Mouse (Mus musculus): ENCODE data around the gene Rab4b.

The Rab4b gene

GRCm38 (mm10) chr7:27178324-27179216 lies at the start of gene Rab4b:
Rab4b (minus strand) TSS chr7:27178896.
- DNase-seq = peak; percentile 100

DNA sequence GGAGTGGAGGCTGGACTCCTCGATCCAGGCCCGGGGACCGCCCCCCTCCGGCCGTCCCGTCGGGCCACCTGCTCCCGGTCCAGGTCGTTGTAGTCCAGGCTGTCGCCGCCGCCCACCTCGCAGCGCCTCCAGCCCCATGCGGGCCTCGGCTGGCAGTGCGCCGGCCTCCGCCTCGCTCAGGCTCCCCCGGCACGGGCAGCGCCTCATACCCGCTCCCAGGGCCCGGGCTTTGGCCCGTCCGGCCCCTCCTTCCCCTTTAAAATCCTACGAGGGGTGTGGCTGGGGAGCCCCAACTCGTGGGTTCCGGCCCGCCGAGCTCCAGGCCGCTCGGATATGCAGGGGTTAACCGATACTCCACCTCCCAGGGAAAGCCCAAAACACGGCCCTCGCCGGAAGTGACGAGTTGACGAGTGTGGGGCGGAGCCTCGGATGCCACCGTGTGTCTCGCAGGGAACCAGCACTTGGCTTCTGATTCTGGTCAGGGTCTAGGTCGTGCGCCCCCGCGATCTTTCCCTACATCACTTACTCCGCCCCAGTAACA lies 49.7 kb upstream of the Rab4b start, which contains the start of gene Itpkc:
Itpkc (minus strand) TSS at position 381 of the 541 bp plus-strand sequence.
- peak; percentile 99 for DNase-seq

GRCm38 (mm10) chr7:27227676-27228075 lies 49.0 kb upstream of the Rab4b start:
- DNase-seq = no peak

- DNase-seq = no peak
Observed at GRCm38 (mm10) chr7:27227276-27227675, 48.6 kb upstream of the Rab4b start.

- peak; percentile 97 for DNase-seq
Observed at GRCm38 (mm10) chr7:27224877-27225575, 46.3 kb upstream of the Rab4b start.

GRCm38 (mm10) chr7:27222538-27222937 lies 43.8 kb upstream of the Rab4b start:
- DNase-seq = no peak

- no peak for DNase-seq
Observed at GRCm38 (mm10) chr7:27221939-27222338, 43.2 kb upstream of the Rab4b start.

DNA sequence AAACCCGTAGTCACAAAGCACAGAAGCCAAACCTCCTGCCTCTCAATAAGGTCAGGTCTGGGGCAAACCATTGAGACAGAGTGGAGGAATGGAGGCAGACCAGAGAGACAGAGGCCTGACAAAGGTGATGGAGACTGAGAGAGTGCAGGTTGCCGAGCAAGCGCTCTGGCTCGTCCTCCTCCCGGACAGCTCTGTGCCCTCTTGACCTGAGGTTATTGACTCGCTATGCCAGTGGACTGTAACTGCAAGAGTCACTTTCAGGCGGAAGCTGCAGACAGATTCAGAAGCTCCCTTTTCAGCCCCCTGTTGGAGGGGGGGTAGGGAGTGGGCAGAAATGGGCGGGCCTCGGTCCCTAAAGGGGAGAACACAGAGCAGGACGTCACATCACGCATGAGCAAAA lies 41.2 kb upstream of the Rab4b start:
- no peak for DNase-seq

GRCm38 (mm10) chr7:27218586-27218985 lies 39.9 kb upstream of the Rab4b start:
- DNase-seq = no peak

- DNase-seq = no peak
Observed at GRCm38 (mm10) chr7:27212626-27213025, 33.9 kb upstream of the Rab4b start.

DNA sequence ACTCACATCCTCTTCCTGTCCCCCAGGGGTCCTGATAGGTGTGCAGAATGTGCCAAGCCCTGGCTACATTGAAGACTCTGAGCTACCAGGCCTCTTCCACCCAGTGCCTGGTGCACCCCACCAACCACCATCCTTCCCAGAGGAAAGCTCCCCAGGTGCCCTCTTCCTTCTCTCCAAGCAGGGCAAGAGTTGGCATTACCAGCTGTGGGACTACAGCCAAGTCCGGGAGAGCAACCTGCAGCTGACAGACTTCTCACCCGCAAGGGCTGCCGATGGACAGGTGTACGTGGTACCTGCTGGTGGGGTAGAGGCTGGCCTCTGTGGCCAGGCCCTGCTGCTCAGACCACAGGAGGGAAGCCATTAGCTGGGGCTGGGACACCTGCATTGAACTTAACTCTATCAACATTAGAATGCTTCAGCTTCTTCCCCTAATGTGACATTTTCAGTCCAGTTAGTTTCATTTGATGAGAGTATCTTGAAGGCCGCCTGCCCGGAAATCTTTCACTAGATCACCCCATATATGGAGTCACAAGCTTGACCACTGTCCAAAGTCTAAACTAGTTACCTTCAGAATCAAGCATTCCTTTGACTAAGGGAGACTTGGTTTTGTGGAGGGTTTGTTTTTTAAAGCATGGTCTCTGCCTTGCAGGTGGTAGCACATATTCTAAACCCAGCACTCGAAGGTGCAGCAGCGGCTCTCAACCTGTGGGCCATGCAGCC lies 25.2 kb upstream of the Rab4b start:
- DNase-seq = peak; percentile 87

- DNase-seq = peak; percentile 90
Observed at GRCm38 (mm10) chr7:27198779-27199178, 20.1 kb upstream of the Rab4b start.

- DNase-seq = peak; percentile 88
Observed at GRCm38 (mm10) chr7:27198355-27198754, 19.7 kb upstream of the Rab4b start.

DNA sequence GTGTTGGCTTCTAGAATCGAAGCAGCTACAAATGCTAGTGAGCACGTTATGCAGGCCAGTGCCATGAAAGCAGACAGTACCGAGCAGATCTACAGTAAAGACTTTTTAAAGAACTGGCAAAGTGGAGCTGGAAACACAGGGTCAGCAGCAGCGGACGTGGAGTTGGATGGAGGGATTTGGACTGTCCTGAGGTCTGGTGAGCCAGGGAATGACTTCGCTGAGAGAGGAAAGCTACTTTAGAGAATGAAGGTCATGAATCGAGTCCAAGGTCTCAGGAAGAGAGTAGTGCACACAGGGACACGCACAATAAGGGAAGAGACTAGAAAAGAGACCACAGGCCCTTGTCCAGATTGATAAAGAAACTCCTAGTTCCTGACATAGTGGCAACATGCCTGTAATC lies 18.9 kb upstream of the Rab4b start:
- DNase-seq = peak; percentile 86

GRCm38 (mm10) chr7:27197136-27197535 lies 18.4 kb upstream of the Rab4b start:
- DNase-seq = peak; percentile 94

- DNase-seq = peak; percentile 100
Observed at GRCm38 (mm10) chr7:27195681-27196611, 17.2 kb upstream of the Rab4b start, which contains the start of the genes BC024978 and Snrpa. BC024978 (plus strand) TSS chr7:27195781. Snrpa (minus strand) TSS chr7:27196271.

DNA sequence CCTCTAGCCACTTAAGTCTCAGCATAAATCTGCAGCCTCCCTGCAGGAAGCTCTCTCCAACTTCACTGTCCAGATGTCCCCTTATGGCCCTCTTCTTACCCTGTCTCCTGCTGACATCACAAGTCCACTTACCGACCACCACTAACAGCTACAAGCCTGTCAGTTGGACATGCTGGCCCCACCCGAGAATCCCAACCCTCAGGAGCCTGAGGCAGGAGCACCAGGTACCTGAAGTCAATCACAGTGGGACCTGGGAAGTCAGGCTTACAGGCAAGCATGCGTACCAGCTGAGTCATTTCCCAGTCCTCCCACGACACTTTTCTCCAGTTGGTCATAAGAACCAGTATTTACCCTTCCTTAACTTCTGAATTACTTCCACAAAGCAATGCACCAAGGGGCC lies 15.0 kb upstream of the Rab4b start:
- peak; percentile 84 for DNase-seq

- DNase-seq = peak; percentile 81
Observed at GRCm38 (mm10) chr7:27192434-27192833, 13.7 kb upstream of the Rab4b start.

- DNase-seq = peak; percentile 91
Observed at GRCm38 (mm10) chr7:27189271-27189931, 10.7 kb upstream of the Rab4b start.

DNA sequence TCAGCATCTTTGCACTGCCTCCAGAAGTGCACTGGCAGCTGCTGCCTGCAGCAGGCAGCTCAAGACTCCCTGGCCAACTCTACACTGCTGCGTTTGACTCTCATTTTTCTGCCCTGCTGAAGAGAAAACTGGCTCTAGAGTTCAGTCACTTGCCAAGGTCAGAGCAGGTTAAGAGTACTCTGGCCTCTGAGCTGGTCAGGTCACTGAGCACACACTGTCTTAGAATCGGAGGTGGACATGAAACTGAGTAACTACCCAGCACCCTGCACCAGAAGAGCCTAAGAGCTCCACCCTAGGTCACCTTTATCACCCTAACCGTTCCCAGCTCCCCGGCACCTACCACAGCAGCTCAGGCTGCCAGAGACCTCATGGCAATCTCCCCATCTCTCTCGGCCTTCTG lies 7.3 kb upstream of the Rab4b start:
- peak; percentile 90 for DNase-seq

DNA sequence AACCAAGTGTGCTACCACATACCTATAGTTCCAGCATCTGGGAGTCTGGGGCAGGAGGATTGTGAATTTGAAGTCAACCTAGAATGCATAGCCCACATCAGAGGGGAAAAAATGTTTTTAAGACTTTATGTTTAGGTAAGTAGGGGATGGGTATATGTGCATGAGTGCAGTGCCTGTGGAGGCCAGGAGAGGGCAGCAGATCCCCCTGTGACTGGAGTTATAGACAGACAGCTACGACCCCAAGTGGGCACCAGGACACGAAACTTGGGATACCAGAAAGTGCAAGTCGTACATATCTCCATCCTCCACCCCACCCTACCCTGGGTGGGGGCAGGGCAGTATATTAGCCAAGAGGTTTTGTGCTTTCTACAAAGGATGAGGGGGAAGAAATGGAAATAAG lies 6.3 kb upstream of the Rab4b start:
- no peak for DNase-seq

Measured in heart, adult 11 months (tissue).